Mouse (Mus musculus): Measurements from ENCODE around the gene Olfr1006. TPM values are rescaled to one million over a fixed set of nuclear protein-coding genes. Genes with fewer than 3 reads are reported as not detected.
"Not testable (repeated sequence)": the region's sequence is repeated elsewhere in the genome, so short reads cannot be mapped to it uniquely, and the experiment has no call there.

Gene Olfr1006
- polyA plus RNA-seq (2014; fragmentation: Nextera tagmentation; extraction: Ambion mirVana) = not detected in 2 replicates

DNA sequence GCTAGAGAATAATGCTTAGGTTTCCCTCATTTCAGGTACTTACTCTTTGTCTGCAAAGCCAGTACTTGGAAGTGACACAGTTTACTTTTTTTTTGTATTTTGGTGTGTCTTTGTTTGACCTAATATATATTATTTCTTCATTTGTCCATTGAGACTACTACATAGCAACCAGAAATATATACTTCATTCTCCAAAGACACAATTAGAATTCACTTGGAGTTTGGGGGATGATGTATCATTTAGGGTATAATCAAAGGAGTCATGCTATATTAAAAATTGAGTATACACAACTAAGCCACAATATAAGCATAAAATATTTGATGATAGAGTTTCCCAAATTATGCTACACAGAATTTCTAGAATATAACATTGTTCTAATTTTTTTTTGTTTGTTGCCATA lies at the start of gene Olfr1006:
TSS of gene Olfr1006 (minus strand) at position 101 of the 400 bp plus-strand sequence.
- Histone ChIP-seq H3K27me3 (replicated peaks; ENCODE audit: control insufficient read depth, insufficient read depth, low read length) (no peaks in the 10 kb centered on the region), H3K27ac (ENCODE audit: low read depth) (no peak within 1 kb of the TSS), H3K9ac (ENCODE audit: low read length) (no peak within 1 kb of the TSS), H3K4me2 (ENCODE audit: low read length) (no peak within 1 kb of the TSS), H3K4me3 (ENCODE audit: low read depth, low read length) (no peak within 1 kb of the TSS), H3K36me3 (ENCODE audit: control insufficient read depth, insufficient read depth, low read length) (no peaks in the 10 kb centered on the region), H3K4me1 (replicated peaks; ENCODE audit: control insufficient read depth, insufficient read depth, low read length) (no peaks in the 10 kb centered on the region), H3K9me3 (ENCODE audit: control insufficient read depth, low read length) (no peaks in the 10 kb centered on the region)
- DNase-seq (ENCODE audit: low spot score) (no peak), ATAC-seq (replicated peaks; ENCODE audit: low FRiP score, low TSS enrichment, low read depth) (no peak)

DNA sequence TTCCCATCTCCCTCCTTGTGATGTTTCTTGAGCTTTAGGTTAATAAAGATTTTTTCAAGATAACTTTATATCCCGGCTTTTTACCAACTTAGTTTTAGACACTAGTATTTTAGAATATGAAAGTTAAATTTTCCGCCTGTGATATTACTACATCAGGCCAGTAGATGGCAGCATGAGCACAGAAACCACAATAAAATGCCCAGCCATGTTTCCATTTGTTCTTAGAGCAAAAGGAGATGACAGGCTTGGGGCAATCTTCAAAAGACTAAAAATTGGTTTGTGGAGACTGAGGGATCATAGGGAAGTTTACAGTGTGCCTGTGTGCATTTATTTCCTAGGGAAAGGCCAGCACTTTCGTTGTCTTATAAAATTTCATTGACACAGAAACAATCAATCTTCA lies 47.2 kb upstream of the Olfr1006 start:
- Histone ChIP-seq H3K9ac (ENCODE audit: low read length) (no peak overlapping the region), H3K9me3 (ENCODE audit: control insufficient read depth, low read length) (no peaks in the 10 kb centered on the region), H3K36me3 (ENCODE audit: control insufficient read depth, insufficient read depth, low read length) (no peaks in the 10 kb centered on the region), H3K4me2 (ENCODE audit: low read length) (no peak overlapping the region), H3K27ac (ENCODE audit: low read depth) (no peak overlapping the region), H3K27me3 (replicated peaks; ENCODE audit: control insufficient read depth, insufficient read depth, low read length) (no peaks in the 10 kb centered on the region), H3K4me1 (replicated peaks; ENCODE audit: control insufficient read depth, insufficient read depth, low read length) (no peaks in the 10 kb centered on the region), H3K4me3 (ENCODE audit: low read depth, low read length) (no peak overlapping the region)
- WGBS = 19% methylated on average over 3 of the region's 3 CpGs
- no peak for ATAC-seq (replicated peaks; ENCODE audit: low FRiP score, low TSS enrichment, low read depth)
- DNase-seq (ENCODE audit: low spot score) = no peak

DNA sequence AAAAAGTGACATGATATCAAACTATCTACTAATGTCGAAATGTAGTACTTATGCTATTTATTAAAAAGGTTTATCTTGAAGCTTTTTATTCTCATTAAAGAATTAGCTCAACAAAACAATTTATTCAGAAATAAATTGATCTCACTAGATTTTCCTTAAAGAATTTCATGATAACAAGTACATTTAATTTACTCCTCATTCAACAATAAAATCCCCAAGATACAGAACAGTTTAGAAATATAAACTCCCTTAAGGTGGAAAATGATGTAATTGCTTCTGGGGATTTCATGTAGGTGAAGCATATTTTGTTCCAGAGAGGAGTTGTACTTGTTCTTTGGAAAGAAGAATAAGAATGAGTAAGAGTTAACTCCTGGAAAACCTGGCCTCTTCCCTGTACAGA lies 36.6 kb upstream of the Olfr1006 start, which contains the start of gene Olfr1009:
TSS of gene Olfr1009 (plus strand) at position 301 of the 400 bp plus-strand sequence.
- H3K27ac ChIP-seq (ENCODE audit: low read depth) = no peak within 1 kb of the TSS
- no peak for ATAC-seq (replicated peaks; ENCODE audit: low FRiP score, low TSS enrichment, low read depth)
- H3K36me3 ChIP-seq (ENCODE audit: control insufficient read depth, insufficient read depth, low read length) = no peaks in the 10 kb centered on the region
- H3K27me3 ChIP-seq (replicated peaks; ENCODE audit: control insufficient read depth, insufficient read depth, low read length) = no peaks in the 10 kb centered on the region
- H3K4me2 ChIP-seq (ENCODE audit: low read length) = no peak within 1 kb of the TSS
- DNase-seq (ENCODE audit: low spot score) = no peak
- no peak within 1 kb of the TSS for H3K4me3 ChIP-seq (ENCODE audit: low read depth, low read length)
- H3K9me3 ChIP-seq (ENCODE audit: control insufficient read depth, low read length) = no peaks in the 10 kb centered on the region
- WGBS = 89% methylated on average over 1 of the region's 1 CpGs
- H3K9ac ChIP-seq (ENCODE audit: low read length) = no peak within 1 kb of the TSS
- no peaks in the 10 kb centered on the region for H3K4me1 ChIP-seq (replicated peaks; ENCODE audit: control insufficient read depth, insufficient read depth, low read length)

GRCm38 (mm10) chr2:85711159-85711558 lies 32.6 kb upstream of the Olfr1006 start:
- Histone ChIP-seq H3K9me3 (ENCODE audit: control insufficient read depth, low read length) (no peaks in the 10 kb centered on the region), H3K4me3 (ENCODE audit: low read depth, low read length) (no peak overlapping the region), H3K4me1 (replicated peaks; ENCODE audit: control insufficient read depth, insufficient read depth, low read length) (no peaks in the 10 kb centered on the region), H3K9ac (ENCODE audit: low read length) (no peak overlapping the region), H3K27ac (ENCODE audit: low read depth) (no peak overlapping the region), H3K27me3 (replicated peaks; ENCODE audit: control insufficient read depth, insufficient read depth, low read length) (no peaks in the 10 kb centered on the region), H3K4me2 (ENCODE audit: low read length) (no peak overlapping the region), H3K36me3 (ENCODE audit: control insufficient read depth, insufficient read depth, low read length) (no peaks in the 10 kb centered on the region)
- ATAC-seq (replicated peaks; ENCODE audit: low FRiP score, low TSS enrichment, low read depth) (no peak), DNase-seq (ENCODE audit: low spot score) (no peak)
- 23% methylated on average over 1 of the region's 1 CpGs for WGBS

- H3K27ac ChIP-seq (ENCODE audit: low read depth); ATAC-seq (replicated peaks; ENCODE audit: low FRiP score, low TSS enrichment, low read depth): not testable (repeated sequence)
- WGBS = 17% methylated on average over 2 of the region's 2 CpGs
Observed at GRCm38 (mm10) chr2:85710680-85711079, 32.1 kb upstream of the Olfr1006 start.

DNA sequence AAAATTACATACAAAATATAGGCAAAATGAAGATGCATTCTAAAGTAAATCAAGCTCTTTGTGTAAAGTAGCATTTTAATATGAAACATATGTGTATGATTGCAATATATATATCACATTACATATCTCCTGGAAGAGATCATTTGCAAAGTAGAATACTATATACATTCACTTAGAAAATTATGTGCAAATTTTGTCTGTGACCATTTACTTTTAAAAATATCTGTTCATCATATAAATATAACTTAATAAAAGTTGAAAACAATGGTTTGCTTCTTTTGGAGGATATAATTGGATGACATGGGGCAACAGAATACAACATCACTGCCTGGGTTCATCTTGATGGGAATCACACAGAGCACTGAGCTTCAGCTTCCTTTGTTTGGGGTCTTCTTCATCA lies 10.6 kb upstream of the Olfr1006 start, which contains the start of gene Olfr1008:
TSS of gene Olfr1008 (plus strand) at position 301 of the 400 bp plus-strand sequence.
- Histone ChIP-seq H3K4me3 (ENCODE audit: low read depth, low read length) (no peak within 1 kb of the TSS), H3K27ac (ENCODE audit: low read depth) (no peak within 1 kb of the TSS), H3K9me3 (ENCODE audit: control insufficient read depth, low read length) (no peaks in the 10 kb centered on the region; the same call in 1 of the 2 replicates), H3K36me3 (ENCODE audit: control insufficient read depth, insufficient read depth, low read length) (no peaks in the 10 kb centered on the region), H3K9ac (ENCODE audit: low read length) (no peak within 1 kb of the TSS), H3K27me3 (replicated peaks; ENCODE audit: control insufficient read depth, insufficient read depth, low read length) (no peaks in the 10 kb centered on the region), H3K4me2 (ENCODE audit: low read length) (no peak within 1 kb of the TSS), H3K4me1 (replicated peaks; ENCODE audit: control insufficient read depth, insufficient read depth, low read length) (no peaks in the 10 kb centered on the region)
- DNase-seq (ENCODE audit: low spot score) (no peak), ATAC-seq (replicated peaks; ENCODE audit: low FRiP score, low TSS enrichment, low read depth) (no peak)

More at GRCm38 (mm10) chr2:85710680-85711079, 32.1 kb upstream of the Olfr1006 start:
- not testable (repeated sequence) for H3K9me3 ChIP-seq (ENCODE audit: control insufficient read depth, low read length); H3K4me1 ChIP-seq (replicated peaks; ENCODE audit: control insufficient read depth, insufficient read depth, low read length); H3K27me3 ChIP-seq (replicated peaks; ENCODE audit: control insufficient read depth, insufficient read depth, low read length); H3K9ac ChIP-seq (ENCODE audit: low read length); H3K4me2 ChIP-seq (ENCODE audit: low read length); H3K4me3 ChIP-seq (ENCODE audit: low read depth, low read length); DNase-seq (ENCODE audit: low spot score); H3K36me3 ChIP-seq (ENCODE audit: control insufficient read depth, insufficient read depth, low read length)

- H3K36me3 ChIP-seq (ENCODE audit: control insufficient read depth, insufficient read depth, low read length); H3K27ac ChIP-seq (ENCODE audit: low read depth); H3K4me3 ChIP-seq (ENCODE audit: low read depth, low read length); DNase-seq (ENCODE audit: low spot score); ATAC-seq (replicated peaks; ENCODE audit: low FRiP score, low TSS enrichment, low read depth); H3K9me3 ChIP-seq (ENCODE audit: control insufficient read depth, low read length); H3K4me1 ChIP-seq (replicated peaks; ENCODE audit: control insufficient read depth, insufficient read depth, low read length); H3K9ac ChIP-seq (ENCODE audit: low read length); H3K4me2 ChIP-seq (ENCODE audit: low read length); H3K27me3 ChIP-seq (replicated peaks; ENCODE audit: control insufficient read depth, insufficient read depth, low read length): not testable (repeated sequence)
Observed at GRCm38 (mm10) chr2:85664355-85664754, 14.2 kb downstream of the Olfr1006 start, which contains the start of gene Olfr154. Gene Olfr154 (minus strand): TSS chr2:85664455.

DNA sequence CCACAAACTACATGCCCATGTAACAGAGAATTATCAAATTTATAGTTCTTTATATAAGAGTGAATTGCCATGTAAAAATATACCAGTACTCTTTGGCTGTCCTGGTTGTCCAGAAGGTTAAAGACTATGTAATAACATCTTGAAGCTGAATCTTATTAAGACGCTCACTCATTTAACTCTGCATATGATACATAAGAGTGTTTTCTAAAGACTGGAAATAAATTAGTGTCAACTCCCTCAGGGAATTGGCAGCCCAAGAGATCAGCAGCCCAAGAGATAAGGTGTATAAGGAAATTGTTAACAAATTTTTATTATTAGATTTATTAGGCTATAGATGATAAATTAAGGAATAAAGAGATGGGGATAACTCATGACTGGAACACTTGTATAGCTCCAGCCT lies 28.0 kb downstream of the Olfr1006 start, which contains the start of gene Olfr1002:
TSS of gene Olfr1002 (minus strand) at position 101 of the 400 bp plus-strand sequence.
- no peak within 1 kb of the TSS for H3K4me3 ChIP-seq (ENCODE audit: low read depth, low read length)
- no peaks in the 10 kb centered on the region for H3K4me1 ChIP-seq (replicated peaks; ENCODE audit: control insufficient read depth, insufficient read depth, low read length)
- H3K27me3 ChIP-seq (replicated peaks; ENCODE audit: control insufficient read depth, insufficient read depth, low read length) = no peaks in the 10 kb centered on the region
- DNase-seq (ENCODE audit: low spot score) (no peak), ATAC-seq (replicated peaks; ENCODE audit: low FRiP score, low TSS enrichment, low read depth) (no peak)
- WGBS = 93% methylated on average over 1 of the region's 1 CpGs
- H3K9ac ChIP-seq (ENCODE audit: low read length) = no peak within 1 kb of the TSS
- no peaks in the 10 kb centered on the region for H3K36me3 ChIP-seq (ENCODE audit: control insufficient read depth, insufficient read depth, low read length)
- no peak within 1 kb of the TSS for H3K4me2 ChIP-seq (ENCODE audit: low read length)
- H3K9me3 ChIP-seq (ENCODE audit: control insufficient read depth, low read length) = no peaks in the 10 kb centered on the region
- no peak within 1 kb of the TSS for H3K27ac ChIP-seq (ENCODE audit: low read depth)
